ENCODE assay signal across 12 mouse cellular contexts in the genomic region with DNA sequence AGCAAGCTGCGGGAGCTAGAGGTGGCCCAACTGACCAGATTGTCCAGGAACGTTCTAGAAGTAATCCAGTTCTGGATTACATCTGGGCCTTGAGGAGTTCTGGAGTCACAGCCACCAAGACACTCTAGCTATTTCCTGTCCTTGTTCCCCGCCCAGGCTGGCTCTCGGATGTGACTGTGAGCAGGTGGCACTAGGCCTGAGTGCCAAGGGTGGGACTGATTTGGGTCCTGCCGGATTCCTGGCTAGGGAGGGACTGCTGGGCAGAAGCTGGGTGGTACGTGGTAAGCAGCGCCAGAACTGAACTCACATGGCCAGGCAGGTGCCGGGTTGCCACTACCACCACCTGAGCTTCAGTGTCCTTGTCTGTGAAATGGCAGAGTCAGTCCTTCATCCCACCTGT. TPM values are rescaled to one million over a fixed set of nuclear protein-coding genes. Genes with fewer than 3 reads are reported as not detected.
DNase-seq lines count a peak whose midpoint lies in the region; ATAC-seq and TF ChIP-seq lines count a peak whose summit lies in the region.
"Had no signal": no experiment of that assay in that cellular context is flagged by ENCODE, and none has a peak within 500 bp of the region (broad histone marks: within the 10 kb centered on the region; RNA-seq: fewer than 3 reads in every experiment).

No protein-coding gene starts in this region.

- H3K36me3 ChIP-seq in heart, embryonic 11.5 days (ENCODE audit: control insufficient read depth, insufficient read depth, low read length): no peaks in the 10 kb centered on the region
- peaks cover 61% of the 10 kb centered on the region for H3K36me3 ChIP-seq in erythroblast, embryonic 14.5 days (ENCODE audit: control insufficient read depth)
- H3K36me3 ChIP-seq in hindbrain, embryonic 12.5 days: 0 out of 2 replicates have a peak, but pooled peaks cover 4% of the 10 kb centered on the region

- peak overlapping the region; percentile 29; the same call in 1 of the 2 replicates for H3K4me2 ChIP-seq in heart, embryonic 11.5 days
- H3K4me2 ChIP-seq in hindbrain, embryonic 12.5 days (replicated peaks): no peak overlapping the region
- H3K4me2 ChIP-seq: limb, embryonic 12.5 days; midbrain, embryonic 13.5 days had no signal

- 85% methylated on average over 8 of the region's 8 CpGs for WGBS in heart, embryonic 11.5 days (ENCODE audit: insufficient replicate concordance)
- WGBS in lung, adult 2 months: 42% methylated on average over 8 of the region's 8 CpGs
- WGBS in hindbrain, embryonic 12.5 days: 92% methylated on average over 8 of the region's 8 CpGs

- no peak overlapping the region for H3K9ac ChIP-seq in heart, embryonic 11.5 days (ENCODE audit: low read depth, low read length)
- no peak overlapping the region for H3K9ac ChIP-seq in hindbrain, embryonic 12.5 days
- H3K9ac ChIP-seq: limb, embryonic 12.5 days; midbrain, embryonic 13.5 days had no signal

- no peak for TF ChIP-seq CTCF in lung, adult 2 months (IDR thresholded peaks at IDR 0.05; ENCODE audit: insufficient read depth, low read length)

- no peak for DNase-seq in heart, adult 8-10 months (ENCODE audit: low spot score)
- peak; percentile 29 for DNase-seq in 416B (ENCODE audit: low read depth)
- peak; percentile 39 for DNase-seq in lung, adult 2 months
- no peak for DNase-seq in ovary, adult 18-20 months (ENCODE audit: low spot score)
- DNase-seq in frontal cortex, postnatal 10 days (ENCODE audit: low spot score in 2 of 2): no peak
- DNase-seq: adrenal gland, adult 2 months; cerebellum, adult 9-10 months had no signal

- ATAC-seq in heart, embryonic 11.5 days (replicated peaks; ENCODE audit: insufficient number of reproducible peaks, low FRiP score, low TSS enrichment): no peak
- no peak for ATAC-seq in hindbrain, embryonic 12.5 days (ENCODE audit: low FRiP score)
- ATAC-seq: midbrain, embryonic 13.5 days had no signal

- H3K27ac ChIP-seq in heart, embryonic 11.5 days (ENCODE audit: low read depth, low read length): no peak overlapping the region
- no peak overlapping the region for H3K27ac ChIP-seq in hindbrain, embryonic 12.5 days
- H3K27ac ChIP-seq: limb, embryonic 12.5 days; midbrain, embryonic 13.5 days had no signal

- peaks cover 26% of the 10 kb centered on the region for H3K4me1 ChIP-seq in heart, embryonic 11.5 days (ENCODE audit: control insufficient read depth, insufficient read depth, low read length)
- H3K4me1 ChIP-seq in erythroblast, embryonic 14.5 days (ENCODE audit: control insufficient read depth): peaks cover 55% of the 10 kb centered on the region
- peaks cover 41% of the 10 kb centered on the region for H3K4me1 ChIP-seq in lung, adult 2 months (ENCODE audit: control insufficient read depth, insufficient read depth, low read length)
- H3K4me1 ChIP-seq in hindbrain, embryonic 12.5 days: no peaks in the 10 kb centered on the region; the same call in 1 of the 2 replicates
- H3K4me1 ChIP-seq: limb, embryonic 12.5 days; midbrain, embryonic 13.5 days had no signal

- no peak for TF ChIP-seq POLR2A in lung, adult 2 months (IDR thresholded peaks at IDR 0.05; ENCODE audit: borderline replicate concordance, extremely low read depth, low read depth, low read length)

- no peaks in the 10 kb centered on the region for H3K27me3 ChIP-seq in heart, embryonic 11.5 days (ENCODE audit: control insufficient read depth, insufficient read depth, low read length)
- no peaks in the 10 kb centered on the region for H3K27me3 ChIP-seq in erythroblast, embryonic 14.5 days (ENCODE audit: control insufficient read depth)
- no peaks in the 10 kb centered on the region for H3K27me3 ChIP-seq in hindbrain, embryonic 12.5 days
- H3K27me3 ChIP-seq: limb, embryonic 12.5 days; midbrain, embryonic 13.5 days had no signal

- H3K9me3 ChIP-seq in heart, embryonic 11.5 days (replicated peaks; ENCODE audit: control insufficient read depth, low read length): no peaks in the 10 kb centered on the region
- no peaks in the 10 kb centered on the region for H3K9me3 ChIP-seq in erythroblast, embryonic 14.5 days (ENCODE audit: control insufficient read depth, low read length)
- no peaks in the 10 kb centered on the region for H3K9me3 ChIP-seq in hindbrain, embryonic 12.5 days (replicated peaks)
- H3K9me3 ChIP-seq: limb, embryonic 12.5 days; midbrain, embryonic 13.5 days had no signal

- no peak overlapping the region for H3K4me3 ChIP-seq in heart, embryonic 11.5 days (ENCODE audit: low read depth, low read length)
- peak overlapping the region; percentile 10 for H3K4me3 ChIP-seq in erythroblast, embryonic 14.5 days (replicated peaks)
- H3K4me3 ChIP-seq in lung, adult 2 months (replicated peaks; ENCODE audit: extremely low read depth, low read depth, low read length): no peak overlapping the region
- no peak overlapping the region for H3K4me3 ChIP-seq in hindbrain, embryonic 12.5 days
- H3K4me3 ChIP-seq: limb, embryonic 12.5 days; midbrain, embryonic 13.5 days had no signal

RNA-seq across cellular contexts. Expression of gene Dnm2, which starts 26.7 kb away (rescaled TPM):
- polyA plus RNA-seq in heart, embryonic 11.5 days (2014; fragmentation: Nextera tagmentation; extraction: Ambion mirVana): 62.7 and 68.1 TPM in 2 replicates
- 10 to 100 TPM; 60.3 to 71.0 (median 61.2) TPM for total RNA-seq in heart, adult 8-10 months (2022)
- 112 and 129 TPM in 2 replicates for polyA plus RNA-seq in erythroblast, embryonic 14.5 days (2012)
- 174 and 207 TPM in 2 replicates for polyA plus RNA-seq in lung, adult 2 months (2012; rRNA removed)
- polyA plus RNA-seq in hindbrain, embryonic 12.5 days (2016; fragmentation: Nextera tagmentation; extraction: Ambion mirVana): 81.0 and 83.9 TPM in 2 replicates

RNA-seq across cellular contexts. Expression of gene Qtrt1, which starts 39.8 kb away (rescaled TPM):
- polyA plus RNA-seq in heart, embryonic 11.5 days (2014; fragmentation: Nextera tagmentation; extraction: Ambion mirVana): 24.2 and 31.7 TPM in 2 replicates
- total RNA-seq in heart, adult 8-10 months (2022): 1 to 10 TPM; 7.4 to 9.3 (median 8.9) TPM
- polyA plus RNA-seq in erythroblast, embryonic 14.5 days (2012): 1.7 and 2.0 TPM in 2 replicates
- polyA plus RNA-seq in lung, adult 2 months (2012; rRNA removed): 27.7 and 29.5 TPM in 2 replicates
- polyA plus RNA-seq in hindbrain, embryonic 12.5 days (2016; fragmentation: Nextera tagmentation; extraction: Ambion mirVana): 42.1 and 47.8 TPM in 2 replicates

RNA-seq across cellular contexts. Expression of gene Tmed1, which starts 58.7 kb away (rescaled TPM):
- 79.8 and 80.9 TPM in 2 replicates for polyA plus RNA-seq in heart, embryonic 11.5 days (2014; fragmentation: Nextera tagmentation; extraction: Ambion mirVana)
- total RNA-seq in heart, adult 8-10 months (2022): 10 to 100 TPM; 46.5 to 51.3 (median 48.9) TPM
- polyA plus RNA-seq in erythroblast, embryonic 14.5 days (2012): 0.47 and 0.75 TPM in 2 replicates
- polyA plus RNA-seq in lung, adult 2 months (2012; rRNA removed): 26.5 and 28.4 TPM in 2 replicates
- 80.4 and 81.9 TPM in 2 replicates for polyA plus RNA-seq in hindbrain, embryonic 12.5 days (2016; fragmentation: Nextera tagmentation; extraction: Ambion mirVana)

Comparison
In these comparisons a context has a peak if more than half of its experiments do, and no peak if none do; other contexts are left out.
1. DNase-seq: peak in 416B (single experiment) and lung, adult 2 months (single experiment); none in heart, adult 8-10 months (single experiment), ovary, adult 18-20 months (single experiment) and frontal cortex, postnatal 10 days (0 of 2).
2. RNA of gene Tmed1, which starts 58.7 kb away (polyA plus RNA-seq): 80.4 to 81.9 TPM in hindbrain, embryonic 12.5 days, 79.8 to 80.9 TPM in heart, embryonic 11.5 days and 26.5 to 28.4 TPM in lung, adult 2 months; 0.47 to 0.75 TPM in erythroblast, embryonic 14.5 days; every median in the first group is over 10 times any median in the second.